Mouse (Mus musculus): ENCODE results near the gene Mroh8.
"Not testable (repeated sequence)": the region's sequence is repeated elsewhere in the genome, so short reads cannot be mapped to it uniquely, and the experiment has no call there.

Mroh8 gene

DNA sequence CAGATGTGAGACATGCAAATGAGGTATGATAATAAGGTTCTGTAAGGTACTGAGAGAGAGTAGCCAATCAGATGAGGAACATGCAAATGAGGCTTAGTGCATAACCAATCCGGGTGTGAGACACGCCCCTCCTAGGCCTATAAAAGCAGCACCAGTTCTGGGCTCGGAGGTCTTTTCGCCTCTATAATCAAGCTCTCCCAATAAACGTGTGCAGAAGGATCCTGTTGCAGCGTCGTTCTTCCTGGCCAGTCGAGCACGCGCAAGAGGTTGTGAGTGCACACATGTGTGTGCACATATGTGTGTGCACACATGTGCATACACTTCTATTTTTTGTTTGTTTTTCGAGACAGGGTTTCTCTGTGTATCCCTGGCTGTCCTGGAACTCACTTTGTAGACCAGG, 80.9 kb downstream of the Mroh8 start:
- DNase-seq (ENCODE audit: low spot score): not testable (repeated sequence)

DNA sequence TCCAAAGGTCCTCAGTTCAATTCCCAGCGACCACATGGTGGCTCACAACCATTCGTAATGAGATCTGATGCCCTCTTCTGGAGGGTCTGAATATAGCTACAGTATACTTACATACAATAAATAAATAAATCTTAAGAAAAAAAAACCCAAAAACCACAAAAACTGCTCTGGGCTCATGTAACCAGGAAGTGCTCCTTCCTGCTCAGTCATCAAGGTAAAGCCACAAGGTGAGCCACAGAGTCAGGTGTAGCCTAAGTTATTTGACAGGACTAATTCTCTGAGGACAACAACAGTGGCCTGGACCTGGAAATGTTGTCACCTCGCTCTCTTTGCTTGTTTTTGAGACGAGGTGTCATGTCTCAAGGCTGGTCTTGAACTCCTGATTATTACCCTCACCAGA, 88.7 kb downstream of the Mroh8 start:
- DNase-seq (ENCODE audit: low spot score): no peak

DNA sequence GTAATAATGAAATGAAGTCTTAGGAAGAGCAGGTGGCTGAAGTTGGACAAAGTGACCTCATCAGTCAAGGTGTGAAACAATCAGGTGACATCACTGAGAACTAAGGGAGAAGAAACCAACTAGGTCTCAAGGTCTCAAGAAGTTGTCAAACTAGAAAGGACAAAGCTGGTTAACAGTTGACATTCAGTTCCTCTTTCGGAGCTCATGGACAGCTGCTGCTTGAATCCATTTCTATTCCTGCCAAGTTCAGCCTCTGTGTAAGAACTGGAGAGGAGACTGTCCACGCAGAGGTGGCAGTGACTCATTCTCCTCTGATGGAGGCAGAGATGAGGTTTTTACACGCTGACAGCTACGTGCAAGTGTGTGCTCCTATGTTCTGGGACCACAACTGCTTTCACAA, 92.1 kb downstream of the Mroh8 start:
- no peak for DNase-seq (ENCODE audit: low spot score)

DNA sequence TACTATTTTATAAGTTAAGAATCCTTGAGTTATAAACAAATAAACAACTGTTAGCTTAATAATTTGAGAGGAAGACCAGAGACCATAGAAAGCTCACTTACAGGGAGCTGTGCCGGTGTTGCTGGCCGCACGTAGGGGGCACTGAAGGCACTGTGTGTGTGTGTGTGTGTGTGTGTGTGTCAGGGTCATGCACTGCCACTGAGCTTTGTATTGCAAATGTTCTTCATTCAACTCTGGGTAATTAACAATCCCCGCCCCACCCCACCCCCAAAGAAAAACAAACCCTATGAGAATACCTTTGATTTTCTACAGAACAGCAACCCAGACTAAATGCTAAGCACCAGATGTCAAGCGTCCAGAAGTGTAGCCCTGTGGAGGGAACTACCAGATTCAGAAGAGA, 92.8 kb downstream of the Mroh8 start:
- no peak for DNase-seq (ENCODE audit: low spot score)

DNA sequence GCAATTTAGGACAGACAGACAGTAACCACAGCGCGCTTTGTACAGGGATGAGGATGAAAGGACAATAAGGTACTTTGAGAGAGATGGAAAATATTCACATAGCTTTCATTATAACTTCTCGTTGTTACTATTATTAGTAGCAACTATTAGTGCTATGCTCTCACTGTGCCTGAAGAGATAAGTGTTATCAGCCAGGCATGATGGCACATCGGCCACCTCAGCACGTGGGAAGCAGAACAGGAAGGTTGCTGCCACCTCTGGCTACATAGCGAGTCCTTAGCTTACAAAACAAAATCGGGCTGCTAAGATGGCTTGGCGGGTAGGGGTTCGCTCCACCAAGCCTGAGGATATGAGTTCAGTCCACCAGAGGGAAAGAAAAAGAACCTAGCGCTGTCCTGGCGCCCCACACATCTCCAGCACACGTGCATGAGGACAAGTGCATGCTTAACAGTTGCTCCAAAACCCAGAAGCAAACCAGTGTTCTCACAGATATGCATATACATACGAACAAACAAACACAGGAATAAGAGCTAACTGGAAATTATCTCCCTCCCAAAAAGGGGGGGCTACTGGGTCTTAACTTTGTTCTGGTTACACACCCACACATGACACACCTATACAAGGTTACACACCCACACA, 94.2 kb downstream of the Mroh8 start:
- no peak for DNase-seq (ENCODE audit: low spot score)

DNA sequence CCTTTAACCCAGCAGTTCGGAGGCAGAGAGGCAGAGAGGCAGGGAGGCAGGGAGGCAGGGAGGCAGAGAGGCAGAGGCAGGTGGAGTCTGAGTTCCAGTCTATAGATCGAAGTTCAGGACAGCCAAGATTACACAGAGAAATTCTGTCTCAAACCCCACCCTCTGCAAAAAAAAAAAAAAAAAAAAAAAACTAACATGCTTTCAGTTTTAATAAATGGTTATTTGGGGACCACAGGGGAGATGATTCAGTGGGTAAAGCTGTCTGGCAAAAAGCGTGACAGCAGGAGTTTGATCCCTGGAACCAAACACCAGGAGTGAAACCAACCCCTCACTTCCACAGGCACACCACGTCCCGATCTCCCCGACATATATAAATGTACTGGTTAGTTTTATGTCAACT, 101.2 kb downstream of the Mroh8 start:
- DNase-seq (ENCODE audit: low spot score): no peak

DNA sequence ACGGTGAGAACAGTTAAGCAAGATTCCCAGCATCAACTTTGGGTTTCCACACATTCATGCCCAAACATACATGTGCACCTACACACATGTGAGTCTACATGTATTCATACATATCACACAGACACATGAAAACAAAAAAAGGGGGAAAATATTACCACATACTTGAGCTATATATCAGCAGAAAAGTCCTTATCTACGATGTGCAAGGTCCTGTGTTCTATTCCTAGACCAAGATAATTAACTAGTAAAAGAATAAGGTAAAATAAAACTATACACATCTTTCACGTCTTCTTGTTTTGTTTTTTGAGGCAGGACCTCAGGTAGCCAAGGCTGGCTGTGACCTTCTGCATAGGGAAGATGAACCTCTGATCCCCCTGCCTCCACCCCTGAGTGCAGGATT, 103.1 kb downstream of the Mroh8 start:
- DNase-seq (ENCODE audit: low spot score): no peak

DNA sequence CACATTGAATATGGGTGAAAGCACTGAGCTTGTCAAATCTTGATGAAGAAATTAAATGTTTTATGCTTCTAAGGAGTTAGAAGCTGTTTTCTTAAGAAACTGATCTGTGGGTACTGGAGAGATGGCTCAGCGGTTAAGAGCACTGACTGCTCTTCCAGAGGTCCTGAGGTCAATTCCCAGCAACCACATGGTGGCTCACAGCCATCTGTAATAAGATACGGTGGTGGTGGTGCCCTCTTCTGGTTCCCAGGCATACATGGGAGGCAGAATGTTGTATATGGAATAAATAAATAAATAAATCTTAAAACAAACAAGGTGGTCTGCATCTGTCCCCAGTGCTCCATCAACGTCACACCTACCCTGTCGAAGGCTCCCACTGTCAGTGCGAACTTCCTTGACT, 104.9 kb downstream of the Mroh8 start:
- no peak for DNase-seq (ENCODE audit: low spot score)

DNA sequence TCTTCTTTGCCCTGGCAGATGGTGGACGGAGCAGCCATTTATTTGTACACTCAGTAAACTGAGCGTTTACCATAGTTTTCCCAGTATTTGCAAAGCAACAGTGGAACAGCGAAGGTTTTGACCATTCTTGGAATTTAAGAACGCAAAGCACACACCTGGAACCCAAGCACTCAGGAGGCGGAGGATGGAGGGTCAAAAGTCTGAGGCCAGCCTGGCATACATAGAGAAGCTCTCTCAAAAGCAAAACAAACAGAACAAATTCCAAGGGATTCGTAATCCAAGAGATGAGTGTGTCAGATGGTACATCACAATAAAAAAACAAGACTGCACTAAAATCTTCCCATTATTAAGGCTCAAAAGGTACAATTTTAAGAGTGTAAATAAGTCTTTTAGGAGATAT, 105.8 kb downstream of the Mroh8 start:
- peak; percentile 23 for DNase-seq (ENCODE audit: low spot score)

DNA sequence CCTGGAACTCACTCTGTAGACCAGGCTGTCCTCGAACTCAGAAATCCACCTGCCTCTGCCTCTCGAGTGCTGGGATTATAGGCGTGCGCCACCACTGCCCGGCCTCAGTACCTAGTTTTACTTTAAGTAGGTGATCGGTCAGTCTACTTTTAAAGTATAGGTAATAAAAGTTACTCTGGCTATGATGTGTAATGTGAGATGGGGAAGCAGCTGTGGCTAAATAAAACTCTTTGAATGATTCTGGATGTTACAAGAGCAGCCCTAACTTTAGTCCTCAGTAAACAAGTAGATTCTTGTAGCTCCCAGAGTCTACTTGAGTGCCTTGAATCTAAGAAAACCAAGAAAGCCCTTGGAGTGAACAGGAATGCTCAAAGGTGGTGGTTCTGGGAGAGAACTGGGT, 106.4 kb downstream of the Mroh8 start:
- DNase-seq (ENCODE audit: low spot score): peak; percentile 16

DNA sequence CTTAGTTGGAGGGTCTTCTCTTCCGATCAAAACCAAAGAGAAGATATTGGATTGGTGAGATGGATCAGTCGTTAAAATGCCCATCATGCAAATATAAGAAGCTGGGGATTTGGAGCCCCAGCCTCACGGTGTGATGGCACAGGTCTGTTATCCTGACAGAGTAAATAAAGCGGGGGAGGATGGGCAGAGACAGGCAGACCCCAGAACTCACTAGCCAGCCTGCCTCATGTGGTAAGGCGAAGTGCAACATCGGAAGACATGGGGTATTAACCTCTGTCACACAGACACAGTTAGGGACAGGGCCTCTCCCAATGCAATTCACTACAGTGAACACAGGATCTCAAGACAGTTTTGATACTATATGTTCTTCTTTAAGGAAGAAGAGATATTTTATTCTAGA, 108.7 kb downstream of the Mroh8 start:
- no peak for DNase-seq (ENCODE audit: low spot score)

DNA sequence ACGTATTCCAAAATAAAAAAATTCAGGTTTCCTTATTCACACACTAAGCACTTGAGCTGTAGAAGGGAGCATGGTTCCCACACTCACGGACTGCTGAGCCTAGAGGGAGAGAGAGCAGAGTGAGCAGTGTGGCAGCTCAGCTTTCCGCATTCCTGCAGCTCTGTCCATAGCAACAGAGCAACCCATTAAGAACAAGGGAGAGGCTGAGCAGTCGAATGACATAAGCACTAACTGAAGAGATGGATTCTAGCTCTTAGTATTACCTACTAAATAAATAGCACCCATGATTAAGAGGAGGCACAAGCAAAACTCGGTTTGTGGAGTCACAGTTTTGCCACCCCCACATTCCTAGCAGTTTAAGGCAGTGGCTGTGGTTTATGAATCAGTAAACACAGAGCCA, 109.2 kb downstream of the Mroh8 start:
- peak; percentile 72 for DNase-seq (ENCODE audit: low spot score)

DNA sequence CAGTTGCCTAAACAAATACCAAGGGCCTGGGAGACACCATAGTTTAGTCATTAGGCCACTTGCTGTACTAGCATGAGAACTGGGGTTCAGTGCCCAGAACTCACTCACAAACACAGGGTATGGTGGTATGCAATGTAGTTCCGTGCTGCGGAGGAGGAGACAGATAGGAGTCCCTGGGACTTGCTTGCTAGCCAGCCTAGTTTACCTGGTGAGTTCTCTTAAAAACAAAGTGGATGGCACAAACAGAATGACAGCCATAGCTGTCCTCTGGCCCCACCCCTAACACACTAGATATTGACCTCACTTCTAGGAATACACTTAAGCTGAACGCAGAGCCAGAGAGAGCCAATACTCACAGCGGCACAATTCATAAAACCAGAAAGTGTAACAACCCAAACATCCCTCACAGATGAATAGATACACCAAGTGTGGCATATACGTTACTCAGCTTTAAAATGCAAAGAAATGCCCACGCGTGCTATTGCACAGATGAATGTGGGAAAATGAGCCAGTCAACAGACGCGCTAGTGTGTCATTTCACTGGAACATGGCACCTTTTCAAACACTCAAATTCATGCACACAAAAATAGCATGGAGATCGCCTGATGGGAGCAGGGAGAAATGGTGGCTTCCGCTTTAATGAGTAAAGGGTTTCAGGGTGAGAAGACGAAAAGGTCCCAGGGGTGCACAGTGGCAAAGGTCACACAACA, 112.8 kb downstream of the Mroh8 start:
- DNase-seq (ENCODE audit: low spot score): no peak

DNA sequence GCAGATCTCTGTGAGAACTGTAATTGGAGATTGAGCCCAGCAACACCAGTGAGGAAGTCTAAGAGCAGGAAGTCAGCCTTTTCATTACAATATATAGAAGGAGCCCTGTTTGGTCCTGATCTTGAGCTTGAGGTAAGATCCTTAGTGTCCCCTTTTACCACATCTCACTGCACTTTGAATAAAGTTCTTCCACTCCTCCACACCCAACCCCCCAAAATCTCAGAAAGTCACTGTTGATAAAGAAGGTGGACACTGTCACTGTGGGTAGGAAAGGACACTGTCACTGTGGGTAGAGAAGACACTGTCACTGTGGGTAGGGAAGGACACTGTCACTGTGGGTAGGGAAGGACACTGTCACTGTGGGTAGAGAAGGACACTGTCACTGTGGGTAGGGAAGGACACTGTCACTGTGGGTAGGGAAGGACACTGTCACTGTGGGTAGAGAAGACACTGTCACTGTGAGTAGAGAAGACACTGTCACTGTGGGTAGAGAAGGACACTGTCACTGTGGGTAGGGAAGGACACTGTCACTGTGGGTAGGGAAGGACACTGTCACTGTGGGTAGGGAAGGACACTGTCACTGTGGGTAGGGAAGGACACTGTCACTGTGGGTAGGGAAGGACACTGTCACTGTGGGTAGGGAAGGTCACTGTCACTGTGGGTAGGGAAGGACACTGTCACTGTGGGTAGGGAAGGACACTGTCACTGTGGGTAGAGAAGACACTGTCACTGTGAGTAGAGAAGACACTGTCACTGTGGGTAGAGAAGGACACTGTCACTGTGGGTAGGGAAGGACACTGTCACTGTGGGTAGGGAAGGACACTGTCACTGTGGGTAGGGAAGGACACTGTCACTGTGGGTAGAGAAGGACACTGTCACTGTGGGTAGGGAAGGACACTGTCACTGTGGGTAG, 113.8 kb downstream of the Mroh8 start:
- DNase-seq (ENCODE audit: low spot score): not testable (repeated sequence)

DNA sequence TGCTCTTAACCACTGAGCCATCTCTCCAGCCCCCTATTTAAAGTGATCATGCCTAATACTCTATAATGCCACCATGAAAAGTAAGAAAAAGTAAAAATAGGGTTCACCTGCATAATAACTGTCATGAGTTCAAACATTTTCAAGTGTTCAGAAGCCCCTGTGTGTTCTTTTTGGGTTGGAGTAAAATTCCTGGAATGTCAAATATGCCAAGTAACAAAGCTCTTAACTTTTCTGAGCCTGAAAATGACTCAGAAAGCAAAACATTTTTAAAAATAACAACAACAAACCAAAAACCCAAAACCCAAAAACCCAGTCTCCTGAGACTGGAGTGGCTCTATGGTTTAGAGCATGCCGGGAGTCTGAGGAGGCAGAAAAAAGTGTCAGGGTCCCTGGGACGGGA, 115.2 kb downstream of the Mroh8 start:
- DNase-seq (ENCODE audit: low spot score): no peak

All from lung, postnatal 25 days (tissue).